Mouse (Mus musculus): Measurements from ENCODE around the gene Psmb11. TPM values are rescaled to one million over a fixed set of nuclear protein-coding genes. Genes with fewer than 3 reads are reported as not detected.

The Psmb11 gene
- total RNA-seq, 2 experiments from 2014 or later, result not detected

DNA sequence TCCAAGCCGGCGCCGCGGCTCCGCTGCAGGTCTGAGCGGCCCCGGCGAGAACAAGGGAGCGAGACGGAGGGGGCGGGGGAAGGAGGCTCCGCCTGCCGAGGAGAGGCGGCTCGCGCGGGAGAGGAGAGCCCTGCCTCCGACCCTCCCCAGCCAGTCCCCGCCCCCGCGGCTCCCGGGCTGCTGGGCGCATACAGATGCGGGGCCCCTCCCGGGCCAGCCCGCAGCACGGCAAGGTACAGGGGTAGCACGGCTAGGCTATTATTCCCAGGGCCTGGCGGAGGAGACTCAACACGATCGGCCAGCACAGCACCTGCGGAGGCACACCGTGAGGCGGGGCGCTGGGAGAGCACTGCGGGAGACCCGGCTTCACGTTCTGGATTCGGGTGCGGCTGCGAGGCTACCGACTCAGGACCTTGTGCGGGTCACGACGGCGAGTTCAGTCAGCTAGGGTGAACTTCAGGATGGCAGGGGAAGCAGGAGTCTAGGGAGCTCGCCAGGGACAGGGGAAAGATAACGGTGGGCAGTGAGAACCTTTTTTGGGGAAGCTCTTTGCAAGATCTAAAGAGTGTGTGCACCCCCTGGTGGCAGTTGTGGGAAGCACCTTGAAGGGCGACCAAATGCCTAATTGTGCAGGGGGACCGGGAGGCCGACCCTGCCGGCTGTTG is 20.2 kb downstream of the Psmb11 start, which contains the start of gene Cdh24:
Gene Cdh24 (minus strand): TSS at position 60 of the 665 bp plus-strand sequence.
- peak; percentile 88 for DNase-seq

DNA sequence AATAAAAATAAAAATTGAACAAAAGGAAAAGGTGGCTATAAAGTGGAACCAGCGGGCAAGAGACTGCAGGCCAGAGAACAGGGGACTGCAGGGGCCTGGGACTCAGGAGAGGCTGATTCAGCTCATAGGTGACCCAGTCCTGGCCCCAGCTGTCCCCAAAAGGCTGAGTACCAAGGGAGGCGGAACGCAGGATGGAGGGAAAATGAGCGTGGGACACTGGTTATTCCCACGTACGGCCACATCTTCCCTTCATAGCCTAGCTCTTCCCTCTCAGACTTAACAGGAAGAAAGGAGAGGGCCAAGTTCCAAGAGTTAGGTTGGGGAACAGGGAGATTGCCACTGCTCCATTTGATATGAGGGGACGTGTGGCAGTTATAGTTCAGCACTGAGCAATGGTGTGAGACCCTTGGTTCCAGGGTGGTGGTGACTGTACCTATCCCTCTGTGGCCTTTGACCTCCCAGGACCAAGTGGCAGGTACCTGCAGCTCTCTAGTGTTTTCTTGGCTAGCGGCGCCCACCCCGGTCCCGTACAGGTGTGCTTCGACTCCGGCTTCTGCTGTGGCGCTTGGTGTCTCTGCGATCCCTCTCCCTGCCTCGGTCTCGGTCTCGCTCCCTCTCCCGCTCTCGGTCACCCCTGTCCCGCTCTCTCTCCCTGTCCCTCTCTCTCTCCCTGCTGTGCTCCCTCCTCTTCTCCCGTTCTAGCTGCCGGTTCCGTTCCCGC is 21.2 kb downstream of the Psmb11 start:
- no peak for DNase-seq

DNA sequence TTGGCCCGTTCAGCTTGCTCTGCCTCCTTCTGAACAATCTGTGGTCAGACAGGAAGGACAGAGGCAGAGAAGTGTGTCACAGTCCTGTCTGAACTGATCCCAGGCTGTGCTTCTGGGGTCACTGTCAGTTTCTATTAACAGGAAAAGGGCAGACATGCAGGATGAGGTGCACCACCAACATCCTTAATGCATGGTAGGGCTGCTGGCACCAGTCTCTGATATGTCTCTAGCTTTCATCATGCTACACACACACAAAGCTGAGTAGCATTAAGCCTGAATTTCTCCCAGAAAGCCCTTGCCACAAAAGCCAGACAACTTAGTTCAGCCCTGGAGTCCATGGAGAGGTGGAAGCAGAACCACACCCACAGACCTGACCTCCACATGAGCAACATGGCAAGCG is 21.8 kb downstream of the Psmb11 start:
- no peak for DNase-seq

DNA sequence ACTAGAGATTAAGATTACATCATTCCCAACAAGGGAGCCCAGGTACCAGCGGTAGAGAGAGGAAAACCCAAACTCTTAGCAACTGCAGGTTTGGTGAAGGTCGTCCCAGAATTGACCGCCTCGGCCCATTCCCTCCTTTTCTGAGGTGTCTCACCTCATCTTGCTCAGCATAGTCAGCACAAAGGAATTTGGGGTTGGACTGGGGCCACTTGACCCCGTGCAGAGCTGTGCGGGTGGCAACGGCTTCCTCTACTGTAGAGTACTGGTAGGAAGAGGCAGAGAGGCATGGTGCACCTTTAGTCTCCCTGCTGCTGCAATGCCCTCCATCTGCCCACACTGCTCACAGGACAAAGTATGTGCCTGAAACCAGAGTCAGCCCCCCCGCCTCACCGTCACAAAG is 23.1 kb downstream of the Psmb11 start:
- no peak for DNase-seq

DNA sequence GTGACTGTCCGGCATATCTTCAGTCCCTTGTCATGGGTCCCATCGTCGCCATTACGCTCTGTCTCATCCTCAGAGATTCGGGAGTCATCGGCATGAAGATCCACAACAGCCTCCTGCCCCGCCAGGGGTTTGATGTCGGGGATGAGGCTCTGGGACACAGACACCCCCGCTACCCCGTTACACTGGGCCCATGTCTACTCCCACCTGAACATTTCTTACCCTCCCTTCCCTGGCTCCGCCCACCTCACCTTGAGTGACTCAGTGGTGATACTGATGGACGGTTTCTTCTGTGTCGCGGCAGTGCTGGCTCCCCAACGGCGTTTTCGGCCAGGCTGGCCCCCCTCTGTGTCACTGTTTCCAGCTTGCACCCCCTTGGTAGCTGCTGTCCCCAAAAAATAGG is 25.2 kb downstream of the Psmb11 start:
- DNase-seq, result no peak

DNA sequence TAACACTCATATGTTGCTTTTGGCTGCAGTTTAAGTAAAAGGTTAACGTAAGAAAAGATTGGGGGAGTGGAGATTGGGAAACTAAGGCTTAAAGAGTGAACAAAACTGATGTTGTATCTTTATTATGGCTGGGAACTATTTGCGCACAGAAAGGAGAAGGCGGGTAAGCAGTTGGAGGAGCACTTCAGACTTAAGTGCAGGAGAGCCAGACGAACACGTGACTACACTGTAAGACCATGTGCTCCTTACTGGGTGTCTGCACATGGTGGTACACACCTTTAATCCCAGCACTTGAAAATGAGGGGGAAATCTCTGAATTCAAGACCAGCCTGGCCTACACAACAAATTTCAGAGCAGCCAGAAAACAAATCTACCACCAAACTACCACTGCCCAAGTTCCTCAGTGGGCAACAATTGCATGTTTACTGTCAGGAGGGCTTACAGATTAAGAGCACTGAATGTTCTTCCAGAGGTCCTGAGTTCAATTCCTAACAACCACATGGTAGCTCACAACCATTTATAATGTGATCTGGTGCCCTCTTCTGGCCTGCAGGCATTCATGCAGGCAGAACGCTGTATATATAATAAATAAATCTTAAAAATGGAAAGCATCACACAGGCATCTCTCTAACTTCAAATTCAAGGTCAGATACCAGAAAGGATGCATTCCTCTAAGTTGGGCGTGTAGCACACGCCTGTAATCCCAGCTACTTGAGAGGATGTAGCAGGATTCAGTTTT is 25.8 kb downstream of the Psmb11 start:
- no peak for DNase-seq

DNA sequence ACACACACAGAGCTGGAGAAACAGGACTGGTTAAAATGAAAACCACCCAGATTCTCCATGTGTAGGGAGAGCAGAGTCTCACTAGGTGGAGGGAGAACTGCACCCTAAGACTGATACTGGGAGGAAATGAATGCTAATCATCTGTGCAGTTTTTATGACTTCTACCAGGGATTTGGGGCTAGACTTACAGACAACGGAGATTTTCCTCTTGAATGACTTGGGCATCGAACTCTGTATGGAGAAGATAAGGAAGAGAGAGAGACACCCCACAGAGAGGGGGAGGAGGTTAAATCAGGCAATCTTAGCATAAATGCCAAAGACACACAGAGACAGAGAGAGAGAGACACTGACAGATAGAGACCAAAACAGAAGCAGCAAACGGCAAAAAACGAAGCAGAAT is 26.7 kb downstream of the Psmb11 start:
- no peak for DNase-seq

DNA sequence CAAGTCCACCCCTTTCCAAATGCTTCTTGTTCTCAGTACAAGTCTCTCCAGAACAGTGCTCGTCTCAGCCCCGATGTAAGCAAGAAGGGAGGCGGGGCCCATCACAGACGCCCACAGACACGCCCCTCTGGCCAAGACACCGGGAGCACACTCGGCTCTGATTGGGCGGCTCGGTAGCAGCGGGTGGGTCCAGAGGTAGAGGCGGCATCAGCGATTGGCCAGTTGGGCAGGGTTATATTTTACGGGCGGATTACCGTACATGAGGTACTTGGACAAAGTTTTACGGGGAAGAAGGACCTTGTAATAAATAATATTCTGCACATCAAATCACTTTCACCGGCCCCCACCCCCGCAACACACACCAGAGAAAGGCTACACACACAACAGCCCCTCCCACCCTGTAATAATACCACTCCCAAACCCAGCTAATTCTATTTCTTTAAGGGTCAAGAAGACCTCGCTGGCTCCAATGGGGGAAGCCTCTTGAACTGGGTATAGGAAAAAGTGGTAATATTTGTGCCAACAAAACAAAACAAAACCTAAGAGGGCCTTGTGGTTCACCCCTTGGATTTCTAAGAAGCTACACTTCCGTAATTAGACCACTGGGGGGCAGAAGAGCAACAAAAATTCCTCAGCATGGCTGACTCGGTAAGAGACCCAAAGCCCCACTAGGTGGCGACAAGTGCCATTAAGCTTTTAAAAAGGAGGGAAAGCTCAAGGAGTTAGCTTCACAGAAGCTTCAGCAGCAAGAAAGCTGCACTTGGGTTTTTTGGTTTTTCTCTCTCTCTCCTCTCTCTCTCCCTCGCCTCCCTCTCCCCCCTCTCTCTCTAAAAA is 29.6 kb downstream of the Psmb11 start:
- peak; percentile 82 for DNase-seq

DNA sequence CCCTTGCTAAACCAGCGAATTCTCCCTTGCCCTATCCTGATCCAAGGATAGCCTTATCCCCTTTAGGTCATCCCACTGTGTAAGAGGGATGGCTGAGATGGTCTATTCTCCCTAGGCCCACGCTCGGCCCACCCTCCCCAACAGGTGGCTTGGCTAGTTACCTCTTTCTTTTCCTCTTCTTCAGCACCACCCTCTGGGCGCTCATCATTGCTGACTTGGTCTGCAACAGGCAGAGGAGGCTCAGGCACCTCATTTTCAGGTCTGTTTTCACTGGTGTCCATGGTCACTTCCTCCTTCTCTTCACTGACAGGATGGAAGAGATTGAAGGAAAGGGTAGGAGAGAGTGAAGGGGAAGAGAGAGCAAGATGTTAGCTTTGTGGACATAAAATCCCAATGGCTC is 30.3 kb downstream of the Psmb11 start:
- DNase-seq, result no peak

DNA sequence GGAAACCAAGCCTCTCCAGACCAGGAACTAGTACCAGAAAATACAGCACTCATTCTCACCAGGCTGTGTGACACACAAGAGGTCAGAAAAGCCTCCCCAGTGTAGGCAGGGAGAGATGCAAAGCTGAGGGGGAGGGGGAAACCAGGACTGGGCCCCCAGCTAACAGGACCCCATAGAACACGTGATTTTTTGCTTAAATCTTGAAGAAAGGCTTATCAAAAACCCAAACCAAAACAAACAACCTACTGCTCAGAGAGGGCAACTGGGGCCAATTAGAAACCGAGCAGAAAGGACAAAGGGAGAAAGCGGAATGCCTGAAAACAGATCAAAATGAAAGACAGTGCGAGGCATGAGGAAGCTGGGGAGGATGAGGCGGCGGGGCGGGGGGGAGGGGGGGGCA is 31.6 kb downstream of the Psmb11 start:
- no peak for DNase-seq

DNA sequence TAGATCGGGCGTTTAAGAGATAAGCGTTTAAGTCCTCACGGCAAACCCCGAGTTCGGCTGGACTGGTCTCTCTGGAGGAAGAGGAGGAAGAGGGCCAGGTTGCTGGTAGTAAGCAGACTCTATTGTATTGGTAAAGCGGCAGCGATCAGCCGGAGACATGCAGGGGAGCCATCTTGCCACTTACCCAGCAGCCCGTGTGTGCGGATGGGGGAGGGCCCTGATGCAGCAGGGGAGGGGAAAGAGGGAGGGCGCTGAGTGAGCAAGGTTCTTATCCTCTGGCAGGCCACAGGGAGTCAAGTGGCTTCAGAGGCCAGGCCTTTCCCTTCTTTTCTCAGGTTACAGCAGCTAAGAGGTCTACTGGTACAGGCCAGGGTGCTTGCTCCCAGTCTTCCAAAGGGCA is 32.3 kb downstream of the Psmb11 start:
- DNase-seq, result peak; percentile 74

DNA sequence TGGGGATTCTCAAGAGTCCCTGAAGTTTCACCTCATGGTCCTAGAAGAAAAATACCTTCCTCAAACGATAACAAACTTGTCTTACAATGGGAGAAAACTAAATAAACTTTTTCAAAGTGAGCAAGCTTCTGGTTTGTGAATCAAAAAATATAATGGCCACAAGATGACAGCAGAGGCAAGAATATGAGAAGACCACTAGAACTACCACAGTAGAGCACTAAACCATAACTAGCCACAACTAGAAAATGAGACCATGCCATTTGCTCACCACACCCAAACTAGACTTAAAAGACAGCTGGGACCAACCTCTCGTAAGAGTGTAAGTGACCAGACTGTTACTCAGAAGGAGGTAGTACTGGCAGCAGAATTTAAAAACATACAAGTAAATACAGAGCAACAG is 38.8 kb downstream of the Psmb11 start:
- DNase-seq, result no peak

DNA sequence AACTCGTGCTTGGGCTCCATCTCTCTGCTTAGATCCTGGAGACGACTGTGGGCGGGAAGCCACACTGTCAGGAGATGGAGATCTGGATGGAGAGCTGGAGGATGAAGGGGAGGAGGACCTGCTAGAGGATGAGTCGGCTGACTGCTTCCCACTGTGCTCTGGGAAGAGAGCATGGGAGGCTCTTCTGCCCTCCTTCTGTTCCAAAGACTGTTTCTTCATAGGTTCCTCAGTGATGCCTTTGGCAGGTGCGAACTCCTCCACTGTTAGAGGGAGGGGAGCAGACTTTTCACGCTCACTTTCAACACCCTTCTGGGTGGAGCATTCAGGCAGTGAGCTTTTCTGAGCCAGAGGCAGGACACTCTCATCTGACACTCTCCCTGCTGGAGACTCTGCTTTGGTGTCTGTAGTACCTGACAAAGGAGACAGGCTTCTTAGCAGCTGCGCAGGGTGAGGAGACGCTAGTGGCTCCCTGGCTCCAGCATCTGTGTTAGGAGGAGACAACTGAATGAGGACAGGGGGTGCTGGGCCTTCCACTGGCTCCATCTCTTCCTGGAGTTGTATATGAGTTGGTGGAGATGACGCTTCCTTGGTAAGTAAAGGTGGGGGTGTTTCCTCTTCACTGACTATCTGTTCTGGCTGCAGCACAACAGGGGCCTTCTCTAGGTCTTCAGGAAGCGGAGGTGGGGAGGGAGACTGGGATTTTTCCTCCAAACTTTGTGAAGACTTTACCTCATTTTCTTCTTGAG is 43.4 kb downstream of the Psmb11 start:
- no peak for DNase-seq

DNA sequence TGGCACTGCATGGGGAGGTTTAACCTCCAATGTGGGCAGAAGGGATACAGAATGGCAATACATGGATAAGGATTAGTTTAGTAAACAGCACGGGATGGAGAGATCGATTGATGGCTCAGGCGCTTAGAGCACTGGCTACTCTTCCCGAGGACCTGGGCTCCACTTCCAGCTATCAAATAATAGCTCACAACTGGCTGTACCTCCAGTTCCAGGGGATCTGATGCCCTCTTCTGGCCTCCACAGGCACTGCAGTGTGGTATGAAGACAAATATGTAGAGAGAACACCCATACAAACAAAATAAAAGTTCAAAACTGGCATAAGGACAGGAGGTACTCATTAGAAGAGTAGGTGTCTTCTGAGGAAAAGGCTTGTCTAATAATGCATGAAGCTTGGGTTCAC is 48.1 kb downstream of the Psmb11 start:
- peak; percentile 26 for DNase-seq

DNA sequence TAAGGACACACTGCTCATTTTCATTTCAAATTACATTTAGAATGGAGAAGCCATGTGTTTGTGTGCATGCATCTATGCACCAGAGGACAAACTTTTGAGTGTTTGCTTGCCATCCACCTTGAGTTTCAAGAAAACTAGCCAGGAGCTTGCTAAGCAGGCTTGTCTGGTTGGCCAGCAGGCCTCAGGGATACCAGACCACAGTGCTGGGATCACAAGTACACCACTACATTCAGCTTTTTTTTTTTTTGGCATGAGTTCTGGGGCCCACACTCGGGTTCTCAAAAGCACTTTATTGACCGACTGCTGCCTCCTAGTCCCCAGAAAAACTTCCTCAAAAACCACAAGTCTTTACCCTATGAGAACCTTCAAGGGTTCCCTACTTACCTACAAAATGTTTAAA is 53.1 kb downstream of the Psmb11 start:
- no peak for DNase-seq

DNA sequence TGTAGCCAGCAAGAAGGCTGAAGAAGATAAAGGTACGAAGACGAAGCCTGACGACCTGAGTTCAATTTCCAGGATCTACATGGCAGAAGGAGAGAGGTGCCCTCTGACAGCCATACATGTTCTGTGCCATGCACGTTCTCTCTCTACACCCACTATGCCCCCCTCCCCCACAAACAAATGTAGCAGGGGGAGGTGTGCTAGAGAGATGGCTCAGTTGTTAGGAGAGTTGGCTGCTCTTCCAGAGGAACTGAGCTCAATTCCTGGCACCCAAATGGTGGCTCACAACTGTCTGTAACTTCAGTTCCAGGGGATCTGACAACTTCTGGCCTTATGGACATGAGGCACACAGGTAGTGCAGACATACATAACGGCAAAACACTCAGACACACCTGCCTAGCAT is 55.1 kb downstream of the Psmb11 start:
- DNase-seq, result no peak

DNA sequence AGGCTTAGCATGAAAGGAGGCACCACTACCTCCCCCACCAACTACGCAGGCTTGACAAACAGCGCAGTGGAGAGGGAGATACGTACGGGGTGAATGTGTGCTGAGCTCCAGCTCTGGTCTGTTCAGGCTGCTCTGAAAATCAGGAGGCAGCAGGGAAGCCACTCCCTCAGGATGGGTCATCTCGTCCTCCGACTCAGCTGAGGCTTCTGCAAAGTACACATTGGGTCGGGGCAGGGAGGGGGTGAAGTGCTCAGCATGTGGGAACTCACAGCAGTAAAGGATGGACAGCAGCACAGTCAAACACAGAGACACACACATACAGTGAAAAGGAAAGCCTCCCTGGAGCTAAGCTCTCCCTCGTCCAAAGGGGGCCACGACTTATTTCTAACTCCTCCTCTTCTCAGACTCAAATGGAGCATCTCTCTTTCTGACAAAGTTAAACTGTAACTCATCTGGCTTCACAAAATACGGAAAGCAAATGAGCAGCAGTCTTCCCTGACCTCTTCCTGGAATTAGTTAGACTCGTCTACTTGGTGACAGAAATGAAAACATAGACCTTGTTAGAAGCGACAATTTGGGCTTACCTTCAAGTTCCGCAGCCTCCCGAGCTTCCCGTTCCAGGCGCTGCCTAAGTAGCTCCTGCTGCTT is 57.5 kb downstream of the Psmb11 start:
- no peak for DNase-seq
